Mouse (Mus musculus) WW6 (cell line): ENCODE data around the gene Gcgr.
"Not testable (repeated sequence)": the region's sequence is repeated elsewhere in the genome, so short reads cannot be mapped to it uniquely, and the experiment has no call there.

Source experiments
- DNase-seq: peaks from one replicate; pipeline ENCODE4 v3.0.0-alpha.2; 2013; ENCODE audit warnings: low read depth, low spot score

The Gcgr gene

DNA sequence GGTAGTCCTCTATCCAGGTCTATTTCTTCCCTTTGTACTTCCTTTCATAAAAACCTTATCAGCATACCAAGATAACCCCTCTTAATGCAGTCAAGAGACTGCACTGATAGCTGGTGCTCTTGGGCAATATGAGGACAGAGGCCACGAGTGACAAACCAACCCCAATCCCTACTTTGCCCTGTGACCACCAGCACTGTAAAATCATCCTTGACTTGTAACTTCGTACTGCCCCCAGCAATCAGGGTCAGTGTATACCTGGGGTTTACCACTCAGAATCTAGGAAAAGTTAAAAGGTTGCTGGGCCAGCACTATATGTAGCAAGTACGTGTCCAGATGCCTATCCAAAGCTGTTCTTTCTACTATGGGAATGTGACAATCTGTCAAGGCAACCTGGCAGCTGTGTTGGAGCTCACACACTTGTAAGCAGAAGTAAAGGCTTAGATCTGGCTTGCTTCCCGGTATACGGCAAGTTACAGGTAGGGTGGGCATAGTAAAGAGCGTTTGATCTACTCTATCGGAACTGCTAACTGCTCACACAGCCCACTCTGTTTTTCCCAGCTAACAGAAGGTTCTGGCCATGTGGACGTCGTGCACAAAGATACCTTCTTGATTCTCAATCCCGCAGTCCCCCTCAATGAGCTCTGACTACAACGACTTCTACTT, 41.4 kb downstream of the Gcgr start:
- DNase-seq, result no peak

DNA sequence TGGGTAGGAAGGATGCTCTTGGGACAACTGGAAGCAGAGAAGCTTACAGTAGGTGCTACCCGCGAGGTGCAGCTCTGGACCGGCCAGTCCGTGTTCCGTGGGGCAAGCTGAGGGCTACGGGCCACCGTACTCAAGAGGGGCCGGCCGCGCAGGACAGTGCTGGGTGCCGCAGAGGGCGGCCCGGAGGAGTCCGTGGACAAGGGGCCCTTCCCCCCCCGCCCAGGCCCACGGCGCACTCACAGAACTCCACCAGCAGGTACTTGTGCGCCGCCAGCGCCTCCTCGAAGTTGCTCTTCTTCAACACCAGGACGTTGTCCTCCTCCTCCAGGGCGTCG, 41.9 kb downstream of the Gcgr start:
- no peak for DNase-seq

DNA sequence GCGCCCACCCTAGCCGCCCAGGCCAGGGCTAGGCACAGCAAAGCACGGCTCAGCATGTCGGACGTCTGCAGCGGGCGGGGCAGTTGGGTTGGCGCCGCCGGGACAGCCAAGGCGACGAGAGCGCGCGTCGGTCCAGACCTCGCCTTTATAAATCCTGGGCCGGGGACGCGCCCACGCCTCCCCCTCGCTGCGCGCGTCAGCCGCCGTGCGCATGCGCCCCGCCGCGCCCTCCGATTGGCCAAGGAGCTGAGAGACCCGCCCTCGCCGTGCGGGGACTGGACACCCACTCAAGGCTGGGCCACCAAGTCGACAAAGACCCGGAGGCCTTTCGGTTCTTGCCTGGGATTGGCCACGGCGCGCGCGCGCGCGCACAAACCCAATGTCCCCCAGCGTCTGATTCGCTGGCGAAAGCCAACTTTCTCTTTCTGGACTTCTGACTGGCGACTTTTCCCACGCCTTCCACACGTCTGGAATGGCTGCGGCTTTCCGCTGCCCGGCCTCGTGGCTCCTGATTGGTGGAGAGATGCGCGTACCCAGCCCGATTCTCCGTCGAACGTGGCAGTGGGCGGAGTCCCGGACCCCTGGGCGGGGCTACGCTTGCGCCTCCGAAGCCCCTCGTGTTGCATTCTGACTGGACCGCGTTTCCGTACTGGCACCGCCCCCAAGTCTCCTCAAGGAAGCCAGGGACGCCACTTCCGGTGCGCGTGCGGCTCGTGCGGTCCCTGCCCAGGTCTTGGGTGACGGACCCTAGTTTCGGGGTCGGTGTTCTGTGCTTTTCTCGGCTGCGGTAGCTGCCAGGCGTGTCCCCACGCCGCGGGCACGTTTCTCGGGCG, 42.5 kb downstream of the Gcgr start, which contains the start of gene P4hb:
Gene P4hb, minus strand, starts transcription at position 502 of the 833 bp plus-strand sequence.
- DNase-seq, result peak; percentile 100

DNA sequence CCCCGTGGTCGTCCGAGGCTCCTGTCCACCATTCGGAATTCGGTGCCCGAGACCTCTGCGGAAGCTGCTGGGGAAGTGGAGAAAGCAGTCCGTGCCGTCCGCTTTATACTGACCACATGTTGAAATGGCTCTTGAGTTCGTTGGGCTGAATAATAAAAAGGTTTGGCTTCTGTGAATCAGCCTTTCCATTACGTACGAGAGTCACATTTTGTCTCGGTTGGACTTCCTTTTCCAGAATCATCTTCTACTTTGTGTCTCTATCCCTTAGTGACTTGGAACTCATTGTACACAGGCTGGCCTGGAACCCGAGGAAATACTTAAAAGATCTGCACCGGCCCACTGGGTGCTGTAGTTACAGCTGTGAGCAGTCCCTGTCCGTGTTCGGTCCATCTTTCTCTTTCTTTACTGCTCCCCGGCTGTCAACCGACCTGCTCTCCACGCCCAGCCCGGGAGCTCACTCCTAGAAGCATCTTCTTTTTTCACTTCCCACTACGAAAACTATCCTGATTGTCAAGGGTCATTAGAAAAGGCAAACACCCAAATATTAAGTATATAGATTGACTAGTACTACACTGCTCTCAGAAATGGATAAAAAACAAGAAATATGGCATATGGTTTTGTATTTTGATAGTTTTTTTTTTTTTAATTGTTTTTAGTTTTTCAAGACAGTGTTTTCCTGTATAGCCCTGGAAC, 43.2 kb downstream of the Gcgr start:
- DNase-seq, result no peak

DNA sequence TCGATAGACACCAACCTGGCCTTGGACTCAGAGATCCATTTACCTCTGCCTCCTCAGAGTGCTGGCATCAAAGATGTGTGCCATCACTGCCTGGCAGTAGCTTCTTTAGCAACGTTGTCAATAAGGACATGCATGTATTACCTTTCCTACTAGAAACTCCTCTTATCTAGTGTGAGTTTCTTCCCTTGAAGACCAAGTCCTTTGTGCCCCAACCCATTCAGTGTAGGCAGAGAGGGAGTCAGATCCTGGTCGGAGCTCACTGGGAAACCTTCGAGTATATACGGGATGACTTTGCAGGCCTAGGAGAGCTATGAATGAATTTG, 43.7 kb downstream of the Gcgr start:
- DNase-seq, result no peak

DNA sequence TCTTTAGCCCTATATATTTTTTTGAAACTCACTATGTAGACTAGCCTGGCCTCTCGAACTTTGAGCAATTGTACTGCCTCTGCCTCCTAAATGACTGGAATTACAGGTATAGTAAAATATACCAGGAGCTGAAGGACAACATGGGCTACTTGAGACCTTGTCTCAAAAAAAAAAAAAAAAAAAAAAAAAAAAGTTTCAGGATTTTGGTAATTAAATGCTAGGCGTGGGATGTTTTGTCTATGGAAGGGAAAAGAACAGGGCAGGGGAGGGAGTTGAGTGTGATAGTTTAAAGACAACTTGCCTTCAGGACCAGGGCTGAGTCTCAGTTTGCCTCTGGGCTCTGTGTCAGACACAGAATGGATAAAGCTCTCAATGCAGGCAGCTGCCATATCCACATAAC, 44.5 kb downstream of the Gcgr start:
- no peak for DNase-seq

DNA sequence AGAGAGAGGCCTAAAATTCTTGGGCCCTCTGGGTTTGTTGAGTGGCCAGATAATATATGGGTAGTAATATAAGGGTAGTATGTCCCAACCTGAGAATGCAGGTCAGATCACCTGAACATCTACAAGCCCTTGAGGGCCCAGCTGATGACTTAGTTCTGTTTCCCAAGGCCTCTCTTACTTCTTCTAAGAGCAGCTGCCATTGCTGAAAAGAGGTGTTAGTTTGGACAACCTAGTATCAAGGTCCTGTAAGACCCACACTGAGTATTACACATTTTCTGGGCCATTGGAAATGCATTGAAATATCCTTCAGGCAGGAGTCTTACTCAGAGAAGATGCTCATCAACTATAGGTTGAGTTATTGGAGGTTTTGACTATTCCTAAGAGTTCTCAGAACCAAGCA, 45.4 kb downstream of the Gcgr start:
- DNase-seq, result no peak

DNA sequence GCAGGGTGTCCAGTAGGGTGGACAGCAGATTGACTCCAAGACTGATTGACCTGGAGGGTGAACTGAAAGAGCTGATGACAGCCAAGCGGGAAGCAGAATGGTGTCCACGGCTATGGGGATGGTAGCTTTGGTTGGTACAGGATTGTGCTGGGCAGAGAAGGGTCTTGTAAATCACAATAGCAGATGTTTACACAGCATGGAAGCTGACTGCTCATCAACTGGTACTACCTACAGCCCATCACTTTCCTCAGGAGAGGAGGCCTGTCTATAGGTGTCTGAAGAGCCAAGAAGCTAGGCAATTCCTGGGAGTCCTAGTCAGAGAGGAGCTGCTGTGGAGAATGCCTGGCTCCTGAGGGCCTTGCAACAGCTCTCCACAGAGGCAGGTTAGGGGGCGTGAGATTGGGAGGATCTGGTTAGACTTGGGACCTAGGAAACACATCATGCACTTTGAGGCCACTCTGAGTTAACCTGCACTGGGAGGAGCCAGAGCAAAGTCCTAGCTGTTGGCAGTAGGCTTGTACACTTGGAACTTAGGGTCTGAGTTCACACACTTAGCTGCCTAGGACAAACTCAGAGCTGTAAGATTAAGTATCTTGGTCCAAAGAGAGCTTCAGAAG, 46.0 kb downstream of the Gcgr start:
- no peak for DNase-seq

DNA sequence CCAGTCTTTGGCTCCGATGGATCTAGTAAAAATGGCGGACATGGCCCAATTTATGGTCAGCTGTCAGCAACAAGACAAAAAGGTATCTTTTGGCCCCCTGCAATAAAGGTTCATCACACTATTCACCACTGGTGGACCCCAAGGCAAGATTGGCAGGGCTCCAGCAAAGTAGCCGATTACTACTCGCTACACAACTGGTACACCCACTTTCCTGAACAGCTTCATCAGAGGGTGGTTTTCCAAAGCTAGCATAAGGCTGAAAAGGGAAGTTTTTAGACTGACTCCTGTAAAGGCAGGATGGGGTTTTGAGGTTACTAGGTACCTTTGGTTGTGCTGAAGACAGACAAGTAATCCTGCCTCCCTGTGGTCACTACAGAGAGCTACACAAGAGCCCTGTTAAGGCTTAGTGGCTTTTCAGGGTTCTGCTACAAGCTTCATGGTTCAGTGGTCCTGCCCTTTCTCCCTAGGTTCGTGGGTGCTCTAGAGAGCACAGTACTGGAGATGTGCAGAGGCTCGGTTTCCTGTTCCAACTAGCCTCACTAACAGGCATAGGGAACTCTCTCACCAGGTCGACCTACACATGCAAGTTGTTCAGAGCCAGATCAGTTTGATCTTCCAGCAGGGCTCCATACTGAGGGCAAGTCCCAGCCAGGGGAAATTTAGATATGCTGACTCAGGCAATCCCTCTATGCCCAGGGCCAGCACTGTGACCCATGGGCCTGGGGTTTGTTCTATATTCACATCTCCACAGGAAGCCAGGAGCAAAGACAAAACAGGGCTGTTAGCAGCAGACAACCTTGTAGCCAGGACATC, 46.9 kb downstream of the Gcgr start:
- no peak for DNase-seq

DNA sequence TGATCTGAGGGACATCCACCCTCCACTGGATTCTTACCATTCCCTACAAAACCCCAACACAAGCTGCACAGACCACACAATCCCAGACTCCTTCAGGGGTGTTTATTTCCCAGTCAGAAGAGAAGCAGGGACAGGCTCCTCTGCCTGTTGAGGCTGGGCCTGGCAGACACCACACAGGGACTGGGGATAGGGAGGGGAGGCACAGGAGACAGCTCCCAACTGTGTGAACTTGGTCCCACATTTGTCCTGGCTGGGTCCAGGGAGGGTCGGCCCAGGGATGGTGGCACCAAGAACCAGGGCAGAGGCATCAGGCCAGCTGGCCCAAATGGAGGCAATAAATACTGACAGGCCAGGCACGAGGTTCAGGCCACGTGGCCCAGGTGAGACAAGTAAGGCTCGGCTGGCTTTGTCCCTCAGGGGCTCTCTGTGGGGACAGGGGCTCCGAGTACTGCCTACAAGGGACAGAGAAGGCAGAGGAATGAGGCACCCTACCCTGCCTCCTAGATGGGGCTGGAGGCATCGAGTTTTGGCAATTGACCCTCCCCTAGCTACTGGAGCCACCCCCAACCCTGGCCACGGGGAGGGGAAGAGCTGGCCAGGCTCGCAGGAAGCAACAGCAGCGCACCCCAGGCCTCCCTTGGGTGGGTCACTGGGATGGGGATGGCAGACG, 47.7 kb downstream of the Gcgr start:
- DNase-seq, result no peak

DNA sequence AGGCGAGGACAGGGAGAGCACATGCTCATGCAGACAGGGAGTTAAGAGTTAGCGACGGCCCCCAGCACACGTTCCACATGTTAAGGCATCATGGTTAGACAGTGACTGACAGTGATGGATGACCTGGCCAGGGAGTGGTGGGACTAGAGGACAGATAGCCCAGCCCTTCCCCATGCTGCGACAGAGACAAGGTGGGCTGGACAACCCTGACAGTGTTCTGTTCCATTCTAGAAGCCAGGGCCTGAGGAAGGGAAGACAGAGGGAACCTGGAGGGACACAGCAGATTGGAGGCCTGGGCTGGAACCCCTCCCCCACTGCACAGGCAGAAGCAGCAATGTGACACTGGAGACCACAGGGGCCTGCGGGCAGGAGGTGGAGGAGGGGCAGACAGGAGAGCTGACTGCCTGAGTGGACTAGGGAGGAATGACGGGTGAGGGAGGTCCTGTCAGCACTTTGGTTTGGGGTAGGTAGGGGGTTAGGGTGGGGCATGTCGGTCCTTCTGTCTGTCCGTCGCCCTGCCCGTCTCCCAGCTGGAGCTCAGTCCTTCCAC, 48.3 kb downstream of the Gcgr start:
- no peak for DNase-seq

DNA sequence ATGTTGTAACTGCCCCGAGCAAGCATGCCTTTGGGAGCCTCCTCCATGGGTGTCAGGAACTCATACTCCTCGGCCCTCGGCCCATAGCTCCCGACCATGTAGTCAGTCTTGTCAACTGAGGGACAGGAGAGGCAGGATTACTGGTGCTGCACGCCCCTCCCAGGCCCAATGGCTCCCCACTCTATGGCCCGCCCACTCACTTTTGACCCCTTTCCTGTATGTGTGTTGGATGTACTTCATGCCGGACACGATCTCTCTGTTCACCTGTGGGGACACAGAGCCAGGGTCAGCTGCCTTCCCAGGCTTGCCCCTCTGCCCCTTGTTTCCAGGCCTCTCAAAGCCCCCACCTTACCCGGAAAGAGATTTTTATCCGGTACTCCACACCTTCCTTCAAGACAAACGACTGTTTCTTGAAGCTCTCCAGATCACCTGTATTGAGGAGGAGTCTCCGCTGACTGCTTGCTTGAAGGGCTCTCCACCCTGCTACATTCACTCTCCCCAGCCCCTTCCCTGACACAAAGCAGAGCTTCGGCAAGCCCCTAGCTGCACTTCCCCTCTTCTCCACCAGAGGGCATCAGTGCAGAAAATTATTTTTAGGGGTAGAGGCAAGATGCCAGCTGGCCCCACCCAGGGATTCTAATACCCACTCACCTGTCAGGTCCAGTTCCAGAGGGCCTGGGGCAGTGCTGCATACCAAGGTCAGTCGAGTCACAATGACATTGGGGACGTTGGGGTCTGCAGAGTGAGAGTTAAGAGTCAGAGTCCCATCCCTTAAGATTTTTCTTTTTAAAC, 49.0 kb downstream of the Gcgr start:
- DNase-seq, result peak; percentile 68

DNA sequence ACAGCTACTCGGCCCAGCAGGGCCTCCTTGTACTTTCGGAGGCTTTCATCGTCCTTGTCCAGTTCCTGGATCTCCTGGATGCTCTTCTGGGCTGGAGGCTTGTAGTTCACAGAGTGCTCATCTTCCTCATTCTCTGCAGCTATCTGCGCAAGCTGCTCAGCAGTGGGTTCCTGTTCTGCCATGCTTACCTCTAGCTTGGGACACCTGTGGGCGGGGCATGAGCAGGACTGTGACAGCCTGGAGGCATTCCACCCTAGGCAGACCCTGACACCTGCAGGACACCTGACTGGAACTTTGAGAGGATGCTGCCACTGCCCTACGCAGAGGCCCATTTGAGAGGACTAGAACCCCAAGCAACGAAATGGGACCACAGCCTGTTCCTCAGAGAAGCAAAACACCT, 49.7 kb downstream of the Gcgr start:
- DNase-seq, result no peak

DNA sequence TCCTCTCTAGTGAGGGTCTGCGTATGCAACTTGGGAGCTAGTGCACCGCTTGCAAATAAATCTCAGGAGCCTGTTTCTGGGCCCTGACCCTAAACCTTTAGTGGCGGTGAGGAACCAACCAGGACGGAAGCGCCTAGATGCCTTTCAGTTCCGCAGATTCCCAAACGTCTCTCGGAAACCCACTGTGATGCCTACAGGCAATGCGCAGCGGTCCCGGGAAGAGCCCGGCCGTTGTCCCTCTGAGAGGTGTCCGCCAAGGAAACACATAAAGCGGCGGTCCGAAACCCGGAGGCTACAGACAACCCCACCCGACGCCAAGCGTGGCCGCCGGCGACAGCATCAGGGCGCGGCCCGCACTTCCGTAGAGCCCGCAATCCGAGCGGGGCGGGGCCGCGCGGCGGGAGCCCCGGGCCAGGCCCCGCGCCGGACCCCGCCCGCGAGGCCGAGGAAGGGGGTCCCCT, 50.4 kb downstream of the Gcgr start:
- DNase-seq, result no peak

DNA sequence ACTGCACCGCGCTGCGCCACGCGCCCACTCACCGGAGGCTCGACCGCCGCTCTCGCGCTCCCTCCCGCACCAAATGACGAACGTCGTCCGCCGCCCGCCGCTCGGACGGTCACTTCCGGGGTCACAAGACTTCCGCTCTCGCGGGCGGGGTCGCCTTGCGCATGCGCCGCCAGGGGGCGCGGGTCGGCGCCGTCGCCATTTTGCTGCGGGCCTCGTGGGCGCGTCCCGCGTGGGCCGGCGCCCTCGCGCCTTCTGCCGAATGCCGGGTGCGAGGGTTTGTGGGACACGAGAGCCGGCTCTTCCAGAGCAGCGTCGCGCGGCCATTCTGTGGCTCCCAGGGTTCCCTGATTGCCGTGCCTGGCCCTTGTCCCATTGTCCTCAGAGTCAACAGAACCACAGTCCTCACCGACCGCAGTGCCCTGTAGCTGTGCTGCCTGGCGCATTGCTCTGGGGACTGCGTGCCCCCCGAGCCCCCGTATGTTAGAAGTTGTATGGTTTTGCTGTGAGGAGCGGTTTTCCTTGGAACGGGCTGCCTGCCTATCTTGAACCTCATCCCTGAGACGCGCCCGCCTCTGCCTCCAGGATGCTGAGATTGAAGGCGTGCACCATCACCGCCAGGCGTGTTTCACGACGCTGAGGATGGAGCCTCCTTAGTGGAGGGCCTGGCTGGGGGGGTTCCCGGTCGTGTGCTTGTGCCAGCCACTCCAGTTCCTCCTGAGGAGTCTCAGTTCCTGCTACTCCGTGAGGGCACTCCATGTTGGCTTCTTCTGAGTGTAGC, 51.2 kb downstream of the Gcgr start, which contains the start of gene Arhgdia:
Gene Arhgdia, minus strand, starts transcription at position 135 of the 778 bp plus-strand sequence.
- DNase-seq, result peak; percentile 71

DNA sequence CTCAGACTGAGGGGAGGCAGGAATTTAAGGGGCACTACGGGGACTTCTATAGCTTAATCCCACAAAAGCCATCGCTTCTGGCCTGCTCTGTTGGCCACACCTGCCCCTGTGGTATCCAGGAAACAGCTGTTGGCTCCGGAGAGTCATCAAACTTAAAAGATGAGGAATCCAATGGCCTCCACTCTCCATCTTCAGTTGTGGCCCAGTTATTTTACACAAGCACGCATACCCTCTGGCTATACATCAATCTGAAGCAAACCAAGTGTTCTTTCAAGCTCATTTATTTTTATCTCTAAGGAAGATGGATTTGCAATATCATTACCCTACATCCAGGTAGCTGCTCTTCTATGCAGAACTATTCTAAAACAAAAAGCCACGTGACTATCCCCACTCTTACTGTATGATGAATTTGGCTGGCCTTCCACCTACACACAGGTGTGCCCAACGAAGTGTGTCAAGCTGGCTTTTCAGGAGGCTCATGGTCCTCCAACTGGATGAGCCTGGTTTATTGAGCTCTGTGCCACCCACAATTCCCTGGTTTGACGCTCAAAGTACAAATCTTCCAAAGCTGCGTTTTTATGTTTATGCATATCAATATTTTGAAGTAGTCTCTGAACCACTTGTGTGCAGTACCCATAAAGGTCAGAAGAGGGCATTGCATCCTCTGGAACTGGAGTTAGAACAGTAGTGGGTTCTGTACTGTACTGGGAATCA, 51.9 kb downstream of the Gcgr start:
- no peak for DNase-seq

DNA sequence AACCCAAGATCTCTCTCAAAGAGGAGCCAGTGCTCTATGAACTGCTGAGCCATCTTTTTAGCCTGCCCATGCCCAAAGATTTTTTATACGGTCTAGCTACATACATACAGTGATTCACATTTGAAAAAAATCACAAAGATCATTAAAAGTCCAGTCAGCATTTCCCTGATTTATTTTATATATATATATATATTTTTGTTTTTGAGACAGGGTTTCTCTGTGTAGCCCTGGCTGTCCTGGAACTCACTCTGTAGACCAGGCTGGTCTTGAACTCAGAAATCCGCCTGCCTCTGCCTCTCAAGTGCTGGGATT, 52.4 kb downstream of the Gcgr start:
- not testable (repeated sequence) for DNase-seq

DNA sequence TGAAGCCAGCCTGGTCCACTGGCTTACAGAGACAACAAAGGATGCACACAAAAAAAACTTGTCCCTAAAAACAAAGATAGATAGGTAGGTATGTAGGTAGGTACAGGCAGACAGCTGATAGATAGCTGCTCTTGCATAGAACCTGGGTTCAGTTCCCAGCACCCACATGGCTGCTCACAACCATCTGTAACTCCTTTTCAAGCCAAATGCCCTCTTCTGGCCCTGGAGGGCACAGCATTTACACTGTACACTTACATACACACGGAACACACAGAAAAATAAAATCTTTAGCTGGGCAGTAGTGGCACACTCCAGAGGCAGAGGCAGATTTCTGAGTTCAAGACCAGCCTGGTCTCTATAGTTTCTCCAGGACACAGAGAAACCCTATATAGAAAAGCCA, 53.4 kb downstream of the Gcgr start:
- DNase-seq, result no peak
